Mouse (Mus musculus) heart, embryonic 14.5 days (tissue): ENCODE data around the gene Tfdp2. TPM values are rescaled to one million over a fixed set of nuclear protein-coding genes. Genes with fewer than 3 reads are reported as not detected.
"Not testable (repeated sequence)": the region's sequence is repeated elsewhere in the genome, so short reads cannot be mapped to it uniquely, and the experiment has no call there.

ENCODE experiments used
- ATAC-seq: fragments of 200-750 bp; cut with Nextera tagmentation; 2 replicates; pipeline ENCODE4 v1.8.0; 2017; ENCODE audit warnings: low read depth, moderate TSS enrichment; ENCODE audit not compliant: insufficient number of reproducible peaks, insufficient read depth, low FRiP score
- H3K27ac ChIP-seq, 2 experiments: fragments of 200-500 bp in 1 of 2; fragments of 300-500 bp in 1 of 2; sonication (generic) in 1 of 2; replicated peaks in 1 of 2; 2 replicates each; pipeline ENCODE4 v1.5.1; 2012 to 2014; ENCODE audit warnings: low read depth in 2 of 2, low read length in 2 of 2, control low read depth in 1 of 2, mild to moderate bottlenecking in 1 of 2, mixed read lengths in 1 of 2; ENCODE audit not compliant: control insufficient read depth in 1 of 2, insufficient read depth in 1 of 2
- H3K27me3 ChIP-seq: fragments of 300-500 bp; sonication (generic); 2 replicates; pipeline ENCODE4 v1.6.1; 2014; ENCODE audit warnings: mild to moderate bottlenecking, low read length, control low read depth; ENCODE audit not compliant: control insufficient read depth, insufficient read depth
- H3K36me3 ChIP-seq: fragments of 300-500 bp; sonication (generic); 2 replicates; pipeline ENCODE4 v1.6.1; 2014; ENCODE audit warnings: mild to moderate bottlenecking, control low read depth, low read length, mixed read lengths; ENCODE audit not compliant: control insufficient read depth, insufficient read depth
- H3K4me1 ChIP-seq, 2 experiments: fragments of 200-500 bp in 1 of 2; fragments of 300-500 bp in 1 of 2; sonication (generic) in 1 of 2; 2 replicates each; pipeline ENCODE4 v1.6.1; 2012 to 2014; ENCODE audit warnings: low read length in 2 of 2, control low read depth in 1 of 2, mixed read lengths in 1 of 2; ENCODE audit not compliant: control insufficient read depth in 2 of 2, insufficient read depth in 2 of 2
- H3K4me2 ChIP-seq: fragments of 300-500 bp; sonication (generic); 2 replicates; pipeline ENCODE4 v1.6.1; 2014; ENCODE audit warnings: mild to moderate bottlenecking, low read length
- H3K4me3 ChIP-seq, 2 experiments: fragments of 200-500 bp in 1 of 2; fragments of 300-500 bp in 1 of 2; sonication (generic) in 1 of 2; 2 replicates each; pipeline ENCODE4 v1.5.1; 2012 to 2014; ENCODE audit warnings: low read length in 2 of 2, mild to moderate bottlenecking in 2 of 2, control low read depth in 1 of 2, low read depth in 1 of 2, moderate library complexity in 1 of 2; ENCODE audit not compliant: control insufficient read depth in 1 of 2, insufficient read depth in 1 of 2
- H3K9ac ChIP-seq: fragments of 300-500 bp; sonication (generic); 2 replicates; pipeline ENCODE4 v1.6.1; 2014; ENCODE audit warnings: mild to moderate bottlenecking, low read length
- H3K9me3 ChIP-seq: fragments of 300-500 bp; sonication (generic); 2 replicates; pipeline ENCODE4 v1.6.1; 2016; ENCODE audit warnings: low read length, control low read depth; ENCODE audit not compliant: control insufficient read depth
- WGBS: fragments of 180-500 bp; shearing (Covaris S2); extraction: QIAGEN DNeasy Blood & Tissue Kit; methylation state at CpG from one replicate; pipeline ENCODE4 v1.1.7; 2014; 5-methylcytosine and 5-hydroxymethylcytosine counted together
- polyA plus RNA-seq: library from polyadenylated mRNA; unstranded; fragments of >200 nt; fragmentation: Nextera tagmentation; extraction: Ambion mirVana; gene quantifications from 2 replicates; pipeline ENCODE4 v1.2.1, GENCODE M21; 2014

The Tfdp2 gene
- polyA plus RNA-seq, 1 experiment from 2014 or later = 38.1 TPM

DNA sequence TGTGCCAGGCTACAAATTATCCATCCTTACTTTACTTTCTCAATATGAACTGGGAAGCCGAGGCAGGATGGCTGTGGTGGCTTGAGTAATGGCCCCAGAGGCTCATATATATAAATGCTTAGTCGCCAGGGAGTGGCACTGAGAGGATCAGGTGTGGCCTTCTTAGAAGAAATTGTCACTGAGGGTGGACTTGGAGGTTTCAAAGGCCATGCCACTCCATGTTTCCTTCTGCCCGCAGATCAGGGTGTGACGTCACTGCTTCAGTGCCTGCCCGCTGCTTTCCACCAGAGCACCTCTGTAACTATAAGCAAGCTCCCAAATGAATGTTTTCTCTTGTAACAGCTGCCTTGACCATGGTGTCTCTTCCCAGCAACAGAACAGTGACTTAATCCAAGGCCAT is 135.1 kb downstream of the Tfdp2 start:
- peaks cover 7 to 10% of the 10 kb centered on the region in 2 experiments for H3K4me1 ChIP-seq
- H3K9me3 ChIP-seq = no peaks in the 10 kb centered on the region
- H3K27ac ChIP-seq = no peak overlapping the region
- no peak overlapping the region for H3K4me2 ChIP-seq
- H3K27me3 ChIP-seq = no peaks in the 10 kb centered on the region
- no peak for ATAC-seq
- no peak overlapping the region for H3K9ac ChIP-seq
- no peak overlapping the region for H3K4me3 ChIP-seq
- WGBS = 88% methylated on average over 5 of the region's 5 CpGs
- H3K36me3 ChIP-seq = peaks cover 54% of the 10 kb centered on the region

DNA sequence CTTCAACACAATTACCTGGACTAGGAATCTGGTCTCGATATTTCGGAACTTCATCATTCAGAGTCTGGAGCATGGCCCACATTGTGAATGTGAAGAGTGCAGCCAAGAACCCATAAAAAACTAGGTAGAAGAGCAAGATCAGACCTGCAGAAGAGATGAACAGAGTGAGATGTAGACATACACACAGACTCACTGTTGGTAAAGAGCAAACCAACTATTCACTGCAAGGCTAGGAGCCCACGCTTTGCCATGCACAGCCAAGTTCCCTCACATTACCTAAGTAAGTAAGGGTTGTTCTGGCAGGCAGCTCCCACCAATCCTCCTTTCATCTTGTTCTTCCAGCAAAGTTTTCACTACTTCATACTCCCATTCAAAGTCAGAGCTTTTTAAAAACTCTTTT is 149.7 kb downstream of the Tfdp2 start:
- ATAC-seq = no peak
- Histone ChIP-seq H3K27me3 (no peaks in the 10 kb centered on the region), H3K9me3 (no peaks in the 10 kb centered on the region), H3K36me3 (peaks cover 43% of the 10 kb centered on the region), H3K4me3 (no peak overlapping the region), H3K4me2 (no peak overlapping the region), H3K27ac (no peak overlapping the region), H3K4me1 (peaks cover 0 to 14% of the 10 kb centered on the region in 2 experiments; a peak in 3 of 4 replicates), H3K9ac (no peak overlapping the region)
- 92% methylated on average over 3 of the region's 3 CpGs for WGBS

DNA sequence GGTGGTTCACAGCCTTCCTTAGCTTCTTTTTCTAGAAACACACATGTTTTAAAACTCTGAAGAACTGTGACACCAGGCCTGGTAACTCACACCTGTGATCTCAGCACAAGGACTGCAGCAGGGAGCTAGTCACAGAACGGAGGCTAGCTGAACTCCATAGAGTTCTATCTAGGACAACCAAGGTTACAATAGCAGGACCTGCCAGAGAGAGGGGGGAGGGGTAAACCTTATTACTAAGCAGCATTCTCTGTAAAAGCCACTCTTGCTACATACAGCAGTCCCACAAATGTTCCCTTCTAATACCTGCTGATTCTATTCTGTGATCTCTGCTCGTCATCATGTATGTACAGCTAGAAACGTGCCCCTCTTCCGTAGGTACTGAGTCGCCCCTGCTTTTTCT is 152.8 kb downstream of the Tfdp2 start:
- H3K27me3 ChIP-seq = no peaks in the 10 kb centered on the region
- H3K9ac ChIP-seq = no peak overlapping the region
- WGBS = 46% methylated on average over 5 of the region's 5 CpGs
- no peak overlapping the region for H3K4me2 ChIP-seq
- H3K9me3 ChIP-seq = no peaks in the 10 kb centered on the region
- no peak for ATAC-seq
- peaks cover 6 to 32% of the 10 kb centered on the region in 2 experiments for H3K4me1 ChIP-seq
- H3K4me3 ChIP-seq = no peak overlapping the region
- peak overlapping the region in 1 of 2 experiments; percentile 49; a peak in 1 of 4 replicates for H3K27ac ChIP-seq
- H3K36me3 ChIP-seq = peaks cover 18% of the 10 kb centered on the region

DNA sequence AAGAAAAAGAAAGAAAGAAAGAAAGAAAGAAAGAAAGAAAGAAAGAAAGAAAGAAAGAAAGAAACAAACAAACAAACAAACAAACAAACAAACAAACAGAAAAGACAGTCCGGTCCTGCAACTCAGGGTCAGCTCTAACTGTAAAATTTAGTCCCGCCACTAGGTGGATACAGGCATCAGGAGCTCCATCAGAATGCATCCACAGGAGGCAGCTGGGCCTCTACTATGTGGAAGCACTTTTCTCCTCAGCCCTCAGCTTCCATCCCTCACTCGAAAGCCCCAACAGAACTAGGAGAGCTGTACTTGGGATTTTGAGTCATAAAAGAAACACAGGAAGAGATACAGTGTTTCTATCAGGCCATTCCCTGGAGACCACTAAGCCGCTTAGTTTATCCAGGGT is 153.9 kb downstream of the Tfdp2 start:
- Histone ChIP-seq H3K9ac (no peak overlapping the region), H3K27ac (no peak overlapping the region), H3K27me3 (no peaks in the 10 kb centered on the region), H3K4me3 (no peak overlapping the region), H3K36me3 (peaks cover 9% of the 10 kb centered on the region), H3K4me2 (no peak overlapping the region), H3K4me1 (peaks cover 9 to 35% of the 10 kb centered on the region in 2 experiments), H3K9me3 (no peaks in the 10 kb centered on the region)
- ATAC-seq = no peak
- 32% methylated on average over 4 of the region's 4 CpGs for WGBS

DNA sequence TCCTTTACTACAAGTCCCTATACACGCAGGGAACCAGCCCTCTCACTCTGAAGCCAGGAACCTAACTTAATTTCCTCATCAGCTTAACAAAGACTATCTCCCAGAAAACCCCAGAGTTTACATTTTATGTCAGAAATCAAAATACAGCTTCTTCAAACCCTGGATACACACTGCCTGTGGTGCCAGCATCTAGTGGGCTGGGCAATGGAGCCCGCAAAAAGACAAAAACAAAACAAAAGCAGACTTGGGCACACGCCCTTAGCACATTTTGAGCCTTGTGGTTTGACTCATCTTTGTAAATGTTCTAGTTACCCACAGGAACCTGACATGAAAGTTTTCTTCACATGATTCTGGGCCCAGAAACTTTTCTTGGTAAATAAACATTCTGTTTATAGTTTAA is 154.4 kb downstream of the Tfdp2 start:
- no peak for ATAC-seq
- 53% methylated on average over 3 of the region's 3 CpGs for WGBS
- Histone ChIP-seq H3K4me2 (no peak overlapping the region), H3K36me3 (peaks cover 5% of the 10 kb centered on the region), H3K27me3 (no peaks in the 10 kb centered on the region), H3K4me3 (no peak overlapping the region), H3K9ac (no peak overlapping the region), H3K27ac (0 out of 4 replicates have a peak overlapping the region, but pooled peaks of 1 of the 2 experiments have one; percentile 9), H3K4me1 (peaks cover 9 to 35% of the 10 kb centered on the region in 2 experiments), H3K9me3 (no peaks in the 10 kb centered on the region)

DNA sequence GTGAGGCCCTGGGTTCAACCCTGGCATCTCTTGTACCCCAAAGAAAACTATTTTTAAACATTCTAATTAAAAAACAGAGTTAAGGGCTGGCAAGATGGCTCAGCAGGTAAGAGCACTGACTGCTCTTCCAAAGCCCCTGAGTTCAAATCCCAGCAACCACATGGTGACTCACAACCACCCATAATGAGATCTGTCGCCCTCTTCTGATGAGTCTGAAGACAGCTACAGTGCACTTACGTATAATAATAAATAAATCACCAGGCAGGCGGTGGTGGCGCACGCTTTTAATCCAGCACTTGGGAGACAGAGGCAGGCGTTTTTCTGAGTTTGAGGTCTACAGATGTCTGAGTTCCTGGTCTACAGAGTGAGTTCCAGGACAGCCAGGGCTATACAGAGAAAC is 155.7 kb downstream of the Tfdp2 start:
- not testable (repeated sequence) for H3K4me3 ChIP-seq, H3K27me3 ChIP-seq, H3K36me3 ChIP-seq, H3K9me3 ChIP-seq, H3K9ac ChIP-seq, H3K4me2 ChIP-seq, ATAC-seq, H3K27ac ChIP-seq
- H3K4me1 ChIP-seq = peaks cover 9 to 35% of the 10 kb centered on the region in 2 experiments
- 88% methylated on average over 6 of the region's 6 CpGs for WGBS

DNA sequence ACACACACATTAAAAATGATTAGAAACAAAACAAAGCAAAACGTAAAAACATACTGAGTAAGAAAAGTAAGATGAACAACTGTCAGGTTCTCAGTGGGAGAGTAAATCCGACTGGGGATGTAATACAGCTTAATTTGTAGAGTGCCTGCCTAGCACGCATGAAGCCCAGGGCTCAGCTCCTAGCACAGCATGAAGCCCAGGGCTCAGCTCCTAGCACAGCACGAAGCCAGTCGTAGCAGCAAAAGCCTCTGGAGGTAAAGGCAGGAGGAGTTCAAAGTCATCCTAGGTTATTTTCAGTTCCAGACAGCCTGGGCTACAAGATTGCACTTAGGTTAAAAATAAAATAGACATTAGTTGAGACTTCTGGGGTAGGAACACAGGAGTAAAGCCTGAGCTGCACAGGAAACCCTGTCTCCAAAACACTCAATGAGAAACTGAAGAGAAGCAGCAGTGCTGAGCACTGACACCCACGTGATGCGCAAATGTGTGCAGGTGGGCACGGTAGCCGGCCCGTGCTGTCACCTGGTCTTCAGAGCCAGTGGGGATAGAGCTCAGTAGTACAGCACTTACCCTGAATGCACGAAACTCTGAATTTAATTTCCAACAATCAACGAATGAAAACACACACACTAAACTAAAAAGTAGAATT is 157.2 kb downstream of the Tfdp2 start:
- ATAC-seq = no peak
- H3K4me2 ChIP-seq = peak overlapping the region; percentile 32
- no peaks in the 10 kb centered on the region for H3K9me3 ChIP-seq
- no peaks in the 10 kb centered on the region for H3K36me3 ChIP-seq
- H3K4me1 ChIP-seq = peaks cover 9 to 35% of the 10 kb centered on the region in 2 experiments
- no peak overlapping the region for H3K9ac ChIP-seq
- peak overlapping the region; percentile 20 to 50; a peak in 2 of 4 replicates for H3K27ac ChIP-seq
- no peak overlapping the region for H3K4me3 ChIP-seq
- H3K27me3 ChIP-seq = no peaks in the 10 kb centered on the region
- 70% methylated on average over 12 of the region's 12 CpGs for WGBS

DNA sequence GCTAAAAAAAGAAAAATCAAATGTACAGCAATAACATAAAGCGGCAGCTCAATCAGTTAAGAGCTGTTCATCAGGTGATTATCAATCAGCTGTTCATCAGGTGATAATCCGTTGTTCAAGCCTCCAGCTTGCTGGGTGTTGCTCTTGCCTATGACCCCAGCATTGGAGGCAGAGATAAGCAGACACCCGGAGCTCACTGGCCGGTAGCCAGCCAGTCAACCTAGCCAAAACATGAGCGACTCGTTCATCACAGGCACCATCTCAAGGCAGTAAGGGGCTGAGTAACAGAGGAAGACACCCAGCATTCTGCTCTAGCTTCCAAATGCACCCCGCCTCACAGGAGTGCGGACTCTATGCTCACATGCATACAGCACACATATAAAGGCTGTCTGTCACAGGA is 157.7 kb downstream of the Tfdp2 start:
- H3K9ac ChIP-seq = no peak overlapping the region
- H3K4me2 ChIP-seq = peak overlapping the region; percentile 32
- peaks cover 4% of the 10 kb centered on the region; the same call in 1 of the 2 replicates for H3K36me3 ChIP-seq
- WGBS = 24% methylated on average over 8 of the region's 8 CpGs
- no peak for ATAC-seq
- H3K4me3 ChIP-seq = no peak overlapping the region
- no peaks in the 10 kb centered on the region for H3K27me3 ChIP-seq
- H3K27ac ChIP-seq = 0 out of 4 replicates have a peak overlapping the region, but pooled peaks of 1 of the 2 experiments have one; percentile 2
- H3K4me1 ChIP-seq = peaks cover 9 to 30% of the 10 kb centered on the region in 2 experiments
- no peaks in the 10 kb centered on the region for H3K9me3 ChIP-seq
